Mouse (Mus musculus) intestine, embryonic 15.5 days (tissue): ENCODE measurements around the gene Olfr889. TPM values are rescaled to one million over a fixed set of nuclear protein-coding genes. Genes with fewer than 3 reads are reported as not detected.
"Not testable (repeated sequence)": the region's sequence is repeated elsewhere in the genome, so short reads cannot be mapped to it uniquely, and the experiment has no call there.

Experiments
- ATAC-seq: fragments of 200-750 bp; cut with Nextera tagmentation; 2 replicates; pipeline ENCODE4 v1.8.0; 2017; ENCODE audit warnings: moderate TSS enrichment, moderate library complexity
- H3K27ac ChIP-seq: fragments of 300-500 bp; sonication (generic); 2 replicates; pipeline ENCODE4 v1.5.1; 2015; ENCODE audit warnings: mild to moderate bottlenecking, inconsistent platforms
- H3K27me3 ChIP-seq: fragments of 300-500 bp; sonication (generic); replicated peaks from 2 replicates; pipeline ENCODE4 v1.6.1; 2015; ENCODE audit warnings: inconsistent platforms
- H3K36me3 ChIP-seq: fragments of 300-500 bp; sonication (generic); 2 replicates; pipeline ENCODE4 v1.6.1; 2015; ENCODE audit warnings: inconsistent platforms
- H3K4me1 ChIP-seq: fragments of 300-500 bp; sonication (generic); replicated peaks from 2 replicates; pipeline ENCODE4 v1.6.1; 2015; ENCODE audit warnings: inconsistent platforms
- H3K4me2 ChIP-seq: fragments of 300-500 bp; sonication (generic); replicated peaks from 2 replicates; pipeline ENCODE4 v1.6.1; 2015; ENCODE audit warnings: mild to moderate bottlenecking, inconsistent platforms
- H3K4me3 ChIP-seq: fragments of 300-500 bp; sonication (generic); replicated peaks from 2 replicates; pipeline ENCODE4 v1.5.1; 2015; ENCODE audit warnings: inconsistent platforms
- H3K9ac ChIP-seq: fragments of 300-500 bp; sonication (generic); 2 replicates; pipeline ENCODE4 v1.6.1; 2015; ENCODE audit warnings: inconsistent platforms
- H3K9me3 ChIP-seq: fragments of 300-500 bp; sonication (generic); 2 replicates; pipeline ENCODE4 v1.6.1; 2016; ENCODE audit warnings: inconsistent platforms
- WGBS: fragments of 180-500 bp; shearing (Covaris S2); methylation state at CpG from one replicate; pipeline ENCODE4 v1.1.7; 2015; 5-methylcytosine and 5-hydroxymethylcytosine counted together
- polyA plus RNA-seq: library from polyadenylated mRNA; unstranded; fragments of >200 nt; fragmentation: Nextera tagmentation; extraction: Ambion mirVana; gene quantifications from 2 replicates; pipeline ENCODE4 v1.2.1, GENCODE M21; 2015

The Olfr889 gene
- polyA plus RNA-seq: 0.04 and 0.08 TPM in 2 replicates

- Histone ChIP-seq H3K9me3 (no peaks in the 10 kb centered on the region), H3K4me1 (no peaks in the 10 kb centered on the region), H3K27ac (no peak within 1 kb of the TSS), H3K36me3 (no peaks in the 10 kb centered on the region), H3K4me2 (no peak within 1 kb of the TSS), H3K4me3 (no peak within 1 kb of the TSS), H3K9ac (no peak within 1 kb of the TSS), H3K27me3 (no peaks in the 10 kb centered on the region)
- ATAC-seq: no peak
Observed at GRCm38 (mm10) chr9:38114898-38115297, at the start of gene Olfr889. Olfr889 (plus strand) TSS chr9:38115198.

DNA sequence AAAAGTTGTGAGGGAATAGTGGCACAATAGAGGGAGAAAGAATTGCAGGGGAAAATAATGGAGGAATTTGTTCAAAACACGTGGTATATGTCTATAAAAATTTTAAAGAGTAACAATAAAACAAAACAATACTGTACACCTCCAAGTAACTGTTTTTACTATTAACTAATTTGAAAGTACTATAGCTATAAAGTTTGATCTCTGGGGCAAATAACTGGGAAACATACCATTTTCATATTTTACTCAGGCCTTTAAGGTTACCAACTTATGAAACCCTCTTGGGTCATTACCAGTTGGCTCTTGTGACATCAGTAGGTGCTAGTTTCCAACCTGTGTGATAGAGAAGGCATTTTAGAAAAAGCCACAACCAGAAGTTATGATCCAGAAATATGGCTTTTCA is 31.2 kb upstream of the Olfr889 start, which contains the start of gene Olfr887:
Gene Olfr887 (plus strand): TSS at position 301 of the 400 bp plus-strand sequence.
- ATAC-seq: no peak
- Histone ChIP-seq H3K36me3 (no peaks in the 10 kb centered on the region), H3K4me2 (no peak within 1 kb of the TSS), H3K9me3 (no peaks in the 10 kb centered on the region), H3K4me3 (no peak within 1 kb of the TSS), H3K27me3 (no peaks in the 10 kb centered on the region), H3K27ac (no peak within 1 kb of the TSS), H3K9ac (no peak within 1 kb of the TSS), H3K4me1 (no peaks in the 10 kb centered on the region)
- 85% methylated on average over 1 of the region's 1 CpGs for WGBS

GRCm38 (mm10) chr9:38107828-38108227 is 7.2 kb upstream of the Olfr889 start, which contains the start of gene Olfr888:
Olfr888 (plus strand) TSS chr9:38108128.
- 77% methylated on average over 1 of the region's 1 CpGs for WGBS
- Histone ChIP-seq H3K27me3 (no peaks in the 10 kb centered on the region), H3K9me3 (no peaks in the 10 kb centered on the region), H3K36me3 (no peaks in the 10 kb centered on the region), H3K4me3 (no peak within 1 kb of the TSS), H3K27ac (no peak within 1 kb of the TSS), H3K9ac (no peak within 1 kb of the TSS), H3K4me2 (no peak within 1 kb of the TSS), H3K4me1 (no peaks in the 10 kb centered on the region)
- ATAC-seq: no peak

GRCm38 (mm10) chr9:38142217-38142616 is 27.2 kb downstream of the Olfr889 start, which contains the start of gene Olfr890:
Olfr890 (plus strand) TSS chr9:38142517.
- no peaks in the 10 kb centered on the region for H3K9me3 ChIP-seq
- no peak within 1 kb of the TSS for H3K27ac ChIP-seq
- H3K36me3 ChIP-seq: no peaks in the 10 kb centered on the region
- no peak for ATAC-seq
- H3K27me3 ChIP-seq: no peaks in the 10 kb centered on the region
- H3K4me1 ChIP-seq: no peaks in the 10 kb centered on the region
- H3K9ac ChIP-seq: no peak within 1 kb of the TSS
- H3K4me3 ChIP-seq: no peak within 1 kb of the TSS
- no peak within 1 kb of the TSS for H3K4me2 ChIP-seq

GRCm38 (mm10) chr9:38168341-38168740 is 53.3 kb downstream of the Olfr889 start:
- ATAC-seq, H3K4me2 ChIP-seq, H3K9me3 ChIP-seq, H3K9ac ChIP-seq, H3K27me3 ChIP-seq, H3K4me3 ChIP-seq, H3K27ac ChIP-seq, H3K36me3 ChIP-seq, H3K4me1 ChIP-seq: not testable (repeated sequence)
- 55% methylated on average over 2 of the region's 2 CpGs for WGBS

Other genes with a start within 250 kb of the Olfr889 start
- not detected in 2 replicates for gene Olfr145, start 218.5 kb upstream of the Olfr889 start, polyA plus RNA-seq
- not detected in 2 replicates for gene Olfr878, start 197.4 kb upstream of the Olfr889 start, polyA plus RNA-seq
- gene Olfr881, start 123.4 kb upstream of the Olfr889 start, polyA plus RNA-seq: not detected in 2 replicates
- not detected in 2 replicates for gene Olfr883, start 89.4 kb upstream of the Olfr889 start, polyA plus RNA-seq
- gene Olfr884, start 68.6 kb upstream of the Olfr889 start, polyA plus RNA-seq: not detected in 2 replicates
- not detected in 2 replicates for gene Olfr885, start 53.9 kb upstream of the Olfr889 start, polyA plus RNA-seq
- gene Olfr887, start 31.1 kb upstream of the Olfr889 start, polyA plus RNA-seq: not detected in 2 replicates
- not detected in 2 replicates for gene Olfr888, start 7.1 kb upstream of the Olfr889 start, polyA plus RNA-seq
- gene Olfr890, start 27.3 kb downstream of the Olfr889 start, polyA plus RNA-seq: not detected in 2 replicates
- gene Olfr891, start 65.6 kb downstream of the Olfr889 start, polyA plus RNA-seq: not detected in 2 replicates
- gene Olfr893, start 93.2 kb downstream of the Olfr889 start, polyA plus RNA-seq: not detected in 2 replicates
- gene Olfr894, start 102.9 kb downstream of the Olfr889 start, polyA plus RNA-seq: not detected in 2 replicates
- gene Olfr143, start 137.6 kb downstream of the Olfr889 start, polyA plus RNA-seq: not detected in 2 replicates
- gene Olfr895, start 152.7 kb downstream of the Olfr889 start, polyA plus RNA-seq: not detected in 2 replicates
- not detected in 2 replicates for gene Olfr896-ps1, start 175.9 kb downstream of the Olfr889 start, polyA plus RNA-seq
- gene Olfr25, start 213.9 kb downstream of the Olfr889 start, polyA plus RNA-seq: not detected in 2 replicates
- gene Olfr898, start 233.2 kb downstream of the Olfr889 start, polyA plus RNA-seq: not detected in 2 replicates